Mouse (Mus musculus) liver, embryonic 15.5 days (tissue): ENCODE measurements around the gene Spi1. TPM values are rescaled to one million over a fixed set of nuclear protein-coding genes. Genes with fewer than 3 reads are reported as not detected.
A peak's percentile ranks its signal among the peaks of the same experiment; 100 is the strongest.

Source experiments
- ATAC-seq: fragments of 200-750 bp; cut with Nextera tagmentation; 2 replicates; pipeline ENCODE4 v1.8.0; 2017; ENCODE audit warnings: moderate number of reproducible peaks, mild to moderate bottlenecking, moderate library complexity; ENCODE audit not compliant: insufficient read depth
- H3K27ac ChIP-seq: fragments of 300-500 bp; sonication (generic); replicated peaks from 2 replicates; pipeline ENCODE4 v1.5.1; 2015; ENCODE audit warnings: mild to moderate bottlenecking, inconsistent platforms
- H3K27me3 ChIP-seq: fragments of 300-500 bp; sonication (generic); 2 replicates; pipeline ENCODE4 v1.6.1; 2015; ENCODE audit warnings: mild to moderate bottlenecking, inconsistent platforms
- H3K36me3 ChIP-seq: fragments of 300-500 bp; sonication (generic); replicated peaks from 2 replicates; pipeline ENCODE4 v1.6.1; 2015; ENCODE audit warnings: moderate library complexity, mild to moderate bottlenecking, inconsistent platforms
- H3K4me1 ChIP-seq: fragments of 300-500 bp; sonication (generic); replicated peaks from 2 replicates; pipeline ENCODE4 v1.6.1; 2015; ENCODE audit warnings: inconsistent platforms
- H3K4me2 ChIP-seq: fragments of 300-500 bp; sonication (generic); 2 replicates; pipeline ENCODE4 v1.6.1; 2015; ENCODE audit warnings: moderate library complexity, mild to moderate bottlenecking, inconsistent platforms
- H3K4me3 ChIP-seq: fragments of 300-500 bp; sonication (generic); replicated peaks from 2 replicates; pipeline ENCODE4 v1.5.1; 2015; ENCODE audit warnings: mild to moderate bottlenecking, inconsistent platforms
- H3K9ac ChIP-seq: fragments of 300-500 bp; sonication (generic); 2 replicates; pipeline ENCODE4 v1.6.1; 2015; ENCODE audit warnings: moderate library complexity, mild to moderate bottlenecking, inconsistent platforms
- H3K9me3 ChIP-seq: fragments of 300-500 bp; sonication (generic); replicated peaks from 2 replicates; pipeline ENCODE4 v1.6.1; 2016; ENCODE audit warnings: inconsistent platforms
- WGBS: fragments of 180-500 bp; shearing (Covaris S2); methylation state at CpG from one replicate; pipeline ENCODE4 v1.1.7; 2015; ENCODE audit warnings: mixed read lengths; ENCODE audit not compliant: insufficient replicate concordance; 5-methylcytosine and 5-hydroxymethylcytosine counted together
- polyA plus RNA-seq: library from polyadenylated mRNA; unstranded; fragments of >200 nt; fragmentation: Nextera tagmentation; extraction: Ambion mirVana; gene quantifications from 2 replicates; pipeline ENCODE4 v1.2.1, GENCODE M21; 2015

Gene Spi1
- polyA plus RNA-seq, 1 experiment from 2014 or later: 25.9 TPM

DNA sequence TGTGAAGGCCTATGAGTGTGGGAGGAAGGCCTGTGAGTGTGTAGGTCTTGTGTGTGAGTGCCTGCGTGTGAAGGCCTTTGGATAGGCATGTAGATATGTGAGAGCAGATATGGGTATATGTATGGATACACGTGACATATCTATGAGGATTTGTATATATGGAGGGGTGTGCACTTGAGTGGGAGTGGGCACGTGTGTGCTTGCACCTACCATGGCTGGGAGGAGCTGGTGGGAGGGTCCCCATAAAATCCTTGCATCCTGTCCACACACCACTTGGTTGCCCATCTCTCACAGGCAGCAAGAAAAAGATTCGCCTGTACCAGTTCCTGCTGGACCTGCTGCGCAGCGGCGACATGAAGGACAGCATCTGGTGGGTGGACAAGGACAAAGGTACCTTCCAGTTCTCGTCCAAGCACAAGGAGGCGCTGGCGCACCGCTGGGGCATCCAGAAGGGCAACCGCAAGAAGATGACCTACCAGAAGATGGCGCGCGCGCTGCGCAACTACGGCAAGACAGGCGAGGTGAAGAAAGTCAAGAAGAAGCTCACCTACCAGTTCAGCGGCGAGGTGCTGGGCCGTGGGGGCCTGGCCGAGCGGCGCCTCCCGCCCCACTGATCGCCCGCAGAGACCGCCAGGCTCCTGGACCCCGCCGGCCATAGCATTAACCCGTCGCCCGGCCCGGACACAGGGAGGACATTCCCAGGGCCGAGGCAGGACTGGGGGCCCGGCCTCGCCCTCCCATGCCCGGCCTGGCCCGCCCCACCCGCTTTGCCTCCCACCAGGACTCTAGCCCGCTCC is 32.8 kb downstream of the Spi1 start:
- H3K27ac ChIP-seq: no peak overlapping the region
- H3K4me3 ChIP-seq: peak overlapping the region; percentile 41
- H3K36me3 ChIP-seq: 0 out of 2 replicates have a peak, but pooled peaks cover 4% of the 10 kb centered on the region
- H3K9me3 ChIP-seq: no peaks in the 10 kb centered on the region
- no peaks in the 10 kb centered on the region for H3K27me3 ChIP-seq
- WGBS: 64% methylated on average over 42 of the region's 42 CpGs
- H3K4me2 ChIP-seq: peak overlapping the region; percentile 65
- peaks cover 37% of the 10 kb centered on the region for H3K4me1 ChIP-seq
- H3K9ac ChIP-seq: peak overlapping the region; percentile 35; the same call in 1 of the 2 replicates
- peak; percentile 39; the same call in 1 of the 2 replicates for ATAC-seq

DNA sequence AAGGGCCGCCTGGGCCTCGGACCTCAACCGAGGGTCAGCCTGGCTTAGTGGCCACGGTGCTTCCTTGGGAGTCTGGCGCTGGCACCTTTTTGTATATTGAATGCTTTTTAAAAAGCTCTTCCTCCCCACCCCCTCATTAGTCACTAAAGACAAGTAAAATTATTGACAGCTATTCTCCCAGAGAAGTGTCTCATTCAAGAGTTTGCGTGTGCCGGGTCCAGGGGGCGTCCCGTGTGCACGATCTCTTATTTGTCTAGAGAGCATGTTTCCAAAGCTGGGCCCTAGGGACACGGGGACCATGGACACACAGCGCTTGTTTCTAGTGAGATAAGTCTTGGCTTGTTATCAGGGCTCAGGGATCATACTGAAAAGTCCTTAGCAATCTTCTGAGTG is 33.4 kb downstream of the Spi1 start:
- Histone ChIP-seq H3K27ac (no peak overlapping the region), H3K4me3 (peak overlapping the region; percentile 41), H3K9me3 (no peaks in the 10 kb centered on the region), H3K27me3 (no peaks in the 10 kb centered on the region; the same call in 1 of the 2 replicates), H3K36me3 (0 out of 2 replicates have a peak, but pooled peaks cover 4% of the 10 kb centered on the region), H3K9ac (peak overlapping the region; percentile 35; the same call in 1 of the 2 replicates), H3K4me1 (peaks cover 34% of the 10 kb centered on the region), H3K4me2 (peak overlapping the region; percentile 65)
- no peak for ATAC-seq
- WGBS: 72% methylated on average over 12 of the region's 12 CpGs

DNA sequence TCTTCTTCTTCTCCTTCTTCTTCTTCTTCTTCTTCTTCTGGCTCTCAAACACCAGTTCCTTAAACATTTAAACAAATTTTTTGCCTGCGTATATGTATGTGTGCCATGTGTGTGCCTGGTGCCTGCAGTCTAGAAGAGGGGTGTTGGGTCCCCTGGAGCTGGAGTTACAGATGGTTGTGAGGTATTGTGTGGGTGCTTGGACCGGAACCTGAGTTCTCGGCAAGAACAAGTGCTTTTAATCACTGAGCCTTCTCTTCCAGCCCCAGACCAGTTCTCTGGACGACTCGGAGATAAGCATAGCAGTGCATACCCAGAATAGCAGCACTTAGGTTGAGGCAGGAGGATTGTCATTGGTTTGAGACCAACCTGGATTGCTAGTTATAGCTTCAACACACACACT is 34.7 kb downstream of the Spi1 start:
- Histone ChIP-seq H3K4me3 (no peak overlapping the region), H3K4me2 (no peak overlapping the region), H3K9me3 (no peaks in the 10 kb centered on the region), H3K27me3 (peaks cover 4% of the 10 kb centered on the region; the same call in 1 of the 2 replicates), H3K4me1 (peaks cover 34% of the 10 kb centered on the region), H3K9ac (no peak overlapping the region), H3K36me3 (0 out of 2 replicates have a peak, but pooled peaks cover 4% of the 10 kb centered on the region), H3K27ac (no peak overlapping the region)
- 68% methylated on average over 5 of the region's 5 CpGs for WGBS
- ATAC-seq: no peak

DNA sequence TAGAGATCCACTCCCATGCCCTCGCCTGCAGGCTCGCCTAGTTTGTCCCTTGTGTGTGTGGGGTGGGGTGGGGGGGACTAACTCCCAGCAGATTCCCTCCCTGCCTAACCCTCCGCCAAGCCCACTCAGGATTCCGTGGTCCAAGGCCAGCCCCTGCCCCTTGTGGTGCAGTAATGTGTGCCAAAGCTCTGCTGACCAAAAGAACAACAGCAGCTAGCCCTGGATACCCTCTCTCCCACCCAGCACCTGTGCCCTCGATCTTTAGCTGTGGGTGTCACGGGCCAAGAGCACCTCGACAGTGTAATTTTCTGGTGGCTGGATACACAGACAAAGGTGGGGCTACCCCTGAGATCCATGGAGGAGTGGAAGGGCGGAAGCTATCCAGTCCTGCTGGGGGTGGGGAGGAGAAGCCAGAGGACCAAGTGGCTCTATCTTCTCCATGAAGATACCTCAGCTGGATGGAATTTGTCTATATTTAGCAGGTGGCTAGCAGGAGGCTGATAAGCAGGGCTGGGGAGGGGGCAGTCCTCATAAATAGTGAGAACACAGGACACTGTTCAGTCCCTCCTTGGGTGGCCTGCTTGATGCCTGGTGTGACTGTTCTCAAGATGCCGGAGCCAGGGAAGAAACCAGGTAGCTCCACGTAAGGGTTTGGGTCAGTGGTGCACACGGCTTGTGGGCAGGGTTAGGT is 35.5 kb downstream of the Spi1 start, which contains the start of gene Mybpc3:
Gene Mybpc3, plus strand, starts transcription at position 560 of the 691 bp plus-strand sequence.
- WGBS: 64% methylated on average over 11 of the region's 11 CpGs
- Histone ChIP-seq H3K27ac (no peak within 1 kb of the TSS), H3K9me3 (no peaks in the 10 kb centered on the region), H3K9ac (no peak within 1 kb of the TSS), H3K4me2 (no peak within 1 kb of the TSS), H3K4me3 (no peak within 1 kb of the TSS), H3K36me3 (0 out of 2 replicates have a peak, but pooled peaks cover 4% of the 10 kb centered on the region), H3K27me3 (peaks cover 6% of the 10 kb centered on the region; the same call in 1 of the 2 replicates), H3K4me1 (peaks cover 26% of the 10 kb centered on the region)
- ATAC-seq: no peak

DNA sequence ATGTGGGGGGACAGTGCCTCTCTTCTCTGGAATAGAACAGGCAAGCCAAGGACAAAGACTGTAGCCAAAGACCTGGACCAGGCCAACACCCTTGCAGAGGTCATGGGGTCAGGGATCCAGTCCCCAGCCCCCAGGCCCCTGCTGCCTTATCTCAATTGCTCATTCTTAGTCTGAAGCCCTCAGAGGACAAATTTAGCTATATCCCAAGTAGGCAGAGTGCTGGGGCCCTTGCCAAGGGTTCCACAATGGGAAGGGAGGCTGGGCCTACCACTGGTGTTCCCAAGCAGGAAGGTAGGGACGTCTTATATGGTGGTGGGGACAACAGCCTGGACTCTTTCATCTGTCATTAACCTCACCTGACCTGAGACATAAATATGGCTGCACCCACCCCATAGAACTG is 36.5 kb downstream of the Spi1 start:
- Histone ChIP-seq H3K36me3 (0 out of 2 replicates have a peak, but pooled peaks cover 4% of the 10 kb centered on the region), H3K9me3 (no peaks in the 10 kb centered on the region), H3K9ac (no peak overlapping the region), H3K27ac (no peak overlapping the region), H3K4me1 (peaks cover 17% of the 10 kb centered on the region), H3K4me3 (no peak overlapping the region), H3K27me3 (peaks cover 6% of the 10 kb centered on the region; the same call in 1 of the 2 replicates), H3K4me2 (no peak overlapping the region)
- 54% methylated on average over 1 of the region's 1 CpGs for WGBS
- ATAC-seq: no peak

DNA sequence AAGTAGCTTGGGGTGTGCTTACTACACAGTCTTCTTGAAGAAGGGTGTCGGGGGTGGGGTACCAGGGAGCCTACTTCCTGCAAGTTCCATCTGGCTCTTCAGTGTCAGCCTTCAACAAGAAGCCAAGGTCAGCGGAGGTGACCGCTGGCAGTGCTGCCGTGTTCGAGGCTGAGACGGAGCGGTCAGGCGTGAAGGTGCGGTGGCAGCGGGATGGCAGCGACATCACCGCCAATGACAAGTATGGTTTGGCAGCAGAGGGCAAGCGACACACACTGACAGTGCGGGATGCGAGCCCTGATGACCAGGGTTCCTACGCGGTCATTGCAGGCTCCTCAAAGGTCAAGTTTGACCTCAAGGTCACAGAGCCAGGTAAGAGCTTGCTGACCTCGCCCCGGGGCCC is 36.9 kb downstream of the Spi1 start:
- Histone ChIP-seq H3K27me3 (peaks cover 6% of the 10 kb centered on the region; the same call in 1 of the 2 replicates), H3K4me1 (peaks cover 13% of the 10 kb centered on the region), H3K9me3 (no peaks in the 10 kb centered on the region), H3K36me3 (0 out of 2 replicates have a peak, but pooled peaks cover 4% of the 10 kb centered on the region), H3K27ac (no peak overlapping the region), H3K9ac (no peak overlapping the region), H3K4me2 (no peak overlapping the region), H3K4me3 (no peak overlapping the region)
- no peak for ATAC-seq
- 86% methylated on average over 19 of the region's 19 CpGs for WGBS

DNA sequence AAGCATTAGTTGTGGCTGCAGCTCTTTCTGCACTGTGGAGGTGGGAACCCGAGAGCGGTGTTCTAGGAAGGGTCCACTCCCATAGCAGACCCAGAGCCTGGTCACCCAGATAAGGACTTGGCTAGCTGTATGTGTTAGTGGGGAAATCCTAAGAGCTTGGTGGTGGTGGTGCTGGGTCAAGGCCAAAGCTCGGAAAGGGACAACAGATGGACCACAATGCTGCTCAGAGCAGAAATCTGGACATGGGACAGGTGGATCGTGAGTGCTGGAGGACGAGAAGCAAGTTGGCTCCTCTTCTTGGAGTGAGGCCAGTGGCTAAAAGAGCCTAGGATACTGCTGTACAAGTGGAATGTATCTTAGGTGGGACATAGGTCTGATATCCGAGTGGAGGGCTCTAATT is 37.4 kb downstream of the Spi1 start:
- H3K9me3 ChIP-seq: no peaks in the 10 kb centered on the region
- H3K4me3 ChIP-seq: no peak overlapping the region
- no peak overlapping the region for H3K27ac ChIP-seq
- peaks cover 8% of the 10 kb centered on the region for H3K4me1 ChIP-seq
- H3K27me3 ChIP-seq: peaks cover 6% of the 10 kb centered on the region; the same call in 1 of the 2 replicates
- ATAC-seq: no peak
- no peak overlapping the region for H3K9ac ChIP-seq
- H3K36me3 ChIP-seq: 0 out of 2 replicates have a peak, but pooled peaks cover 4% of the 10 kb centered on the region
- WGBS: 58% methylated on average over 6 of the region's 6 CpGs
- H3K4me2 ChIP-seq: no peak overlapping the region

DNA sequence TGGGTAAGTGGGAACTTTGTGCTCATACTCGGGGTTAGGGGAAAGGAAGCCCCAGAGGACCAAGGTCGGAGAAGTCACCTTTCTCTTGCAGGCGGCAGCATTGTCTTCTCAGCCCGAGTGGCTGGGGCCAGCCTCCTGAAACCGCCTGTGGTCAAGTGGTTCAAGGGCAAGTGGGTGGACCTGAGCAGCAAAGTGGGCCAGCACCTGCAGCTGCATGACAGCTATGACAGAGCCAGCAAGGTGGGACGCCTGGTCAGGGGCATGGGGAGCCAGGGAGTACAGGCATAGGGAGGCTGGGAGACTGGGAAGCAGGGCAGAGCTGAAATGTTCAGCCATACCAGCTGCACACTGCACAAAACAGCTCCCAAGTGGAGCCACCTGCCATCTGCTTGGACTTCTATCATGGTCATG is 38.1 kb downstream of the Spi1 start:
- 0 out of 2 replicates have a peak, but pooled peaks cover 3% of the 10 kb centered on the region for H3K36me3 ChIP-seq
- H3K4me2 ChIP-seq: no peak overlapping the region
- peaks cover 6% of the 10 kb centered on the region; the same call in 1 of the 2 replicates for H3K27me3 ChIP-seq
- no peak for ATAC-seq
- H3K27ac ChIP-seq: no peak overlapping the region
- H3K4me1 ChIP-seq: 0 out of 2 replicates have a peak, but pooled peaks cover 2% of the 10 kb centered on the region
- WGBS: 44% methylated on average over 6 of the region's 6 CpGs
- no peak overlapping the region for H3K9ac ChIP-seq
- H3K9me3 ChIP-seq: no peaks in the 10 kb centered on the region
- H3K4me3 ChIP-seq: no peak overlapping the region

DNA sequence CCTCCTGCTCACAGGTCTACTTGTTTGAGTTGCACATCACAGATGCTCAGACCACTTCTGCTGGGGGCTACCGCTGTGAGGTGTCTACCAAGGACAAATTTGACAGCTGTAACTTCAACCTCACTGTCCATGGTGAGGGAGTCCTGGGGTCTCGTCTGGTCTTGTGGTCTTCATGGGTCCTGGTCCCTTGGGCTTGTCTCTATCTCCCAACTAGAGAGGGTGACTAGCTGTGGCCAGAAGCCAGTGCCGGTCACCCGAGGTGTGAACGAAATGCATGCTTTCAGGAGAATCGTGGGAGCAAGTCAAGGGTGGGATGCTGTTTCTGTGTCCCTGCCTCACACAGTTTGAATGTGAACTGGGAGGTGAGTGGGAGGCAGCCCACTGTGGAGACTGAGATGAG is 38.8 kb downstream of the Spi1 start:
- no peak overlapping the region for H3K27ac ChIP-seq
- H3K36me3 ChIP-seq: no peaks in the 10 kb centered on the region
- H3K4me3 ChIP-seq: no peak overlapping the region
- no peaks in the 10 kb centered on the region for H3K4me1 ChIP-seq
- no peak overlapping the region for H3K9ac ChIP-seq
- H3K9me3 ChIP-seq: no peaks in the 10 kb centered on the region
- ATAC-seq: no peak
- H3K27me3 ChIP-seq: peaks cover 6% of the 10 kb centered on the region; the same call in 1 of the 2 replicates
- no peak overlapping the region for H3K4me2 ChIP-seq
- 58% methylated on average over 6 of the region's 6 CpGs for WGBS

DNA sequence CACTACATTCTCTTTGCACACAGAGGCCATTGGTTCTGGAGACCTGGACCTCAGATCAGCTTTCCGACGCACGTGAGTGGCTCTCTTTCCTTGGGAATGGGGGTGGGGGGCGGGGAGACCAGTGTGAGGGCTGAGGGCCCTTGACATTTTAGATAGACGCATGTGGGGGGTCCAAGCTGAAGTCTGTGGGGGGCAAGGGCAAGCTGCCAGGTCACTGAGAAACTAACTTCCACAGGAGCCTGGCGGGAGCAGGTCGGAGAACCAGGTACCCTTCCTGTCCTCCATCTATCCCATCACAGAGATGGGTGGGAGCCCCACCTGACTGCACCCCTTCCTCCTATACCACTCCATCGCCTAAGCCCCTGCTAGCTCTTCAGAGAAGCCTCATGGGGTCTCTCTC is 39.3 kb downstream of the Spi1 start:
- H3K4me3 ChIP-seq: no peak overlapping the region
- WGBS: 49% methylated on average over 8 of the region's 8 CpGs
- no peaks in the 10 kb centered on the region for H3K9me3 ChIP-seq
- H3K9ac ChIP-seq: no peak overlapping the region
- H3K4me2 ChIP-seq: no peak overlapping the region
- H3K27me3 ChIP-seq: peaks cover 6% of the 10 kb centered on the region; the same call in 1 of the 2 replicates
- H3K36me3 ChIP-seq: no peaks in the 10 kb centered on the region
- H3K4me1 ChIP-seq: no peaks in the 10 kb centered on the region
- ATAC-seq: no peak
- no peak overlapping the region for H3K27ac ChIP-seq

DNA sequence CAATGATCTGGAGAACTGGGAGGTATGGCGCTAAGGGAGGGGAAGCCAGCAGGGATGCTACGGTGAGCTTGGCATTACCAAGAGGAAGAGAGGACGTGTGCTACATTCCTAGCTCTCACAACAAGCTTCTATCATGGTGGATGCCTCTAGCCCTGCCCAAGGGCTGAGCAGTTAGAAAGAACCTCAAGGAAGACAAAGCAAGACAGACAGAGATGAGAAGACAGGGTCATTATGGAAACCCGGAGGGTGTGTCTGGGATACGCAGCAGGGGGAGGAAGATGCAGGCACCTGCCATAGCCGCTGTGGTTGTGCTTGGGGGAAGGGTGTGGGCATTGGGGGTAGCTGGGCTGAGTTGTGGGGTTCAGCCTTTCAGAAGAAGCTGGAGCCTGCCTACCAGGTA is 41.3 kb downstream of the Spi1 start:
- no peaks in the 10 kb centered on the region for H3K9me3 ChIP-seq
- 61% methylated on average over 6 of the region's 6 CpGs for WGBS

More for the DNA sequence above, 41.3 kb downstream of the Spi1 start:
- Histone ChIP-seq H3K9ac (no peak overlapping the region), H3K4me3 (no peak overlapping the region), H3K27ac (no peak overlapping the region), H3K36me3 (no peaks in the 10 kb centered on the region), H3K4me1 (no peaks in the 10 kb centered on the region), H3K27me3 (peaks cover 6% of the 10 kb centered on the region; the same call in 1 of the 2 replicates), H3K4me2 (no peak overlapping the region)
- no peak for ATAC-seq
